Mouse (Mus musculus) intestine, embryonic 15.5 days (tissue): ENCODE results near the gene Rnf24. TPM values are rescaled to one million over a fixed set of nuclear protein-coding genes. Genes with fewer than 3 reads are reported as not detected.

ENCODE experiments used
- ATAC-seq: fragments of 200-750 bp; cut with Nextera tagmentation; 2 replicates; pipeline ENCODE4 v1.8.0; 2017; ENCODE audit warnings: moderate TSS enrichment, moderate library complexity
- H3K27ac ChIP-seq: fragments of 300-500 bp; sonication (generic); 2 replicates; pipeline ENCODE4 v1.5.1; 2015; ENCODE audit warnings: mild to moderate bottlenecking, inconsistent platforms
- H3K27me3 ChIP-seq: fragments of 300-500 bp; sonication (generic); replicated peaks from 2 replicates; pipeline ENCODE4 v1.6.1; 2015; ENCODE audit warnings: inconsistent platforms
- H3K36me3 ChIP-seq: fragments of 300-500 bp; sonication (generic); 2 replicates; pipeline ENCODE4 v1.6.1; 2015; ENCODE audit warnings: inconsistent platforms
- H3K4me1 ChIP-seq: fragments of 300-500 bp; sonication (generic); replicated peaks from 2 replicates; pipeline ENCODE4 v1.6.1; 2015; ENCODE audit warnings: inconsistent platforms
- H3K4me2 ChIP-seq: fragments of 300-500 bp; sonication (generic); replicated peaks from 2 replicates; pipeline ENCODE4 v1.6.1; 2015; ENCODE audit warnings: mild to moderate bottlenecking, inconsistent platforms
- H3K4me3 ChIP-seq: fragments of 300-500 bp; sonication (generic); replicated peaks from 2 replicates; pipeline ENCODE4 v1.5.1; 2015; ENCODE audit warnings: inconsistent platforms
- H3K9ac ChIP-seq: fragments of 300-500 bp; sonication (generic); 2 replicates; pipeline ENCODE4 v1.6.1; 2015; ENCODE audit warnings: inconsistent platforms
- H3K9me3 ChIP-seq: fragments of 300-500 bp; sonication (generic); 2 replicates; pipeline ENCODE4 v1.6.1; 2016; ENCODE audit warnings: inconsistent platforms
- WGBS: fragments of 180-500 bp; shearing (Covaris S2); methylation state at CpG from one replicate; pipeline ENCODE4 v1.1.7; 2015; 5-methylcytosine and 5-hydroxymethylcytosine counted together
- polyA plus RNA-seq: library from polyadenylated mRNA; unstranded; fragments of >200 nt; fragmentation: Nextera tagmentation; extraction: Ambion mirVana; gene quantifications from 2 replicates; pipeline ENCODE4 v1.2.1, GENCODE M21; 2015

Gene Rnf24
- polyA plus RNA-seq, 1 experiment from 2014 or later, result 2.2 TPM

- Histone ChIP-seq H3K4me1 (no peaks in the 10 kb centered on the region), H3K4me2 (no peak overlapping the region), H3K4me3 (no peak overlapping the region), H3K9me3 (no peaks in the 10 kb centered on the region), H3K9ac (no peak overlapping the region), H3K27me3 (no peaks in the 10 kb centered on the region), H3K36me3 (no peaks in the 10 kb centered on the region), H3K27ac (no peak overlapping the region)
- ATAC-seq, result no peak
- 52% methylated on average over 3 of the region's 3 CpGs for WGBS
Observed at GRCm38 (mm10) chr2:131370828-131371227, 18.1 kb upstream of the Rnf24 start.

GRCm38 (mm10) chr2:131364689-131365088, 12.0 kb upstream of the Rnf24 start:
- Histone ChIP-seq H3K27ac (no peak overlapping the region), H3K9me3 (no peaks in the 10 kb centered on the region), H3K36me3 (no peaks in the 10 kb centered on the region), H3K4me2 (no peak overlapping the region), H3K4me3 (no peak overlapping the region), H3K9ac (no peak overlapping the region), H3K27me3 (no peaks in the 10 kb centered on the region; the same call in 1 of the 2 replicates), H3K4me1 (no peaks in the 10 kb centered on the region)
- 72% methylated on average over 6 of the region's 6 CpGs for WGBS
- no peak for ATAC-seq

GRCm38 (mm10) chr2:131358481-131358880, 5.8 kb upstream of the Rnf24 start:
- no peaks in the 10 kb centered on the region for H3K36me3 ChIP-seq
- H3K4me1 ChIP-seq, result 0 out of 2 replicates have a peak, but pooled peaks cover 1% of the 10 kb centered on the region
- no peak overlapping the region for H3K4me3 ChIP-seq
- H3K9me3 ChIP-seq, result no peaks in the 10 kb centered on the region
- no peak overlapping the region for H3K4me2 ChIP-seq
- ATAC-seq, result no peak
- H3K27ac ChIP-seq, result no peak overlapping the region
- no peak overlapping the region for H3K9ac ChIP-seq
- no peaks in the 10 kb centered on the region; the same call in 1 of the 2 replicates for H3K27me3 ChIP-seq

GRCm38 (mm10) chr2:131354049-131354448, 1.4 kb upstream of the Rnf24 start:
- no peak overlapping the region for H3K4me2 ChIP-seq
- H3K27me3 ChIP-seq, result no peaks in the 10 kb centered on the region
- no peak overlapping the region for H3K4me3 ChIP-seq
- H3K36me3 ChIP-seq, result no peaks in the 10 kb centered on the region
- H3K9me3 ChIP-seq, result no peaks in the 10 kb centered on the region
- ATAC-seq, result peak; percentile 46
- no peak overlapping the region for H3K27ac ChIP-seq
- H3K9ac ChIP-seq, result no peak overlapping the region
- 39% methylated on average over 6 of the region's 6 CpGs for WGBS
- peaks cover 8% of the 10 kb centered on the region; the same call in 1 of the 2 replicates for H3K4me1 ChIP-seq

- WGBS, result 24% methylated on average over 3 of the region's 3 CpGs
- no peak overlapping the region for H3K27ac ChIP-seq
- H3K4me2 ChIP-seq, result peak overlapping the region; percentile 88
- ATAC-seq, result no peak
- no peak overlapping the region for H3K9ac ChIP-seq
- H3K9me3 ChIP-seq, result no peaks in the 10 kb centered on the region
- no peaks in the 10 kb centered on the region for H3K36me3 ChIP-seq
- no peaks in the 10 kb centered on the region for H3K27me3 ChIP-seq
- H3K4me3 ChIP-seq, result no peak overlapping the region; the same call in 1 of the 2 replicates
- H3K4me1 ChIP-seq, result peaks cover 8% of the 10 kb centered on the region; the same call in 1 of the 2 replicates
Observed at GRCm38 (mm10) chr2:131353564-131353915, 848 bp upstream of the Rnf24 start.

GRCm38 (mm10) chr2:131351968-131352746, 535 bp downstream of the Rnf24 start:
- H3K9ac ChIP-seq, result peak overlapping the region; percentile 91
- peaks cover 8% of the 10 kb centered on the region; the same call in 1 of the 2 replicates for H3K4me1 ChIP-seq
- H3K27ac ChIP-seq, result peak overlapping the region; percentile 84
- H3K4me2 ChIP-seq, result peak overlapping the region; percentile 88
- peak overlapping the region; percentile 98 for H3K4me3 ChIP-seq
- ATAC-seq, result no peak; the same call in 1 of the 2 replicates
- no peaks in the 10 kb centered on the region for H3K36me3 ChIP-seq
- no peaks in the 10 kb centered on the region for H3K9me3 ChIP-seq
- WGBS, result under 1% methylated on average over 51 of the region's 51 CpGs
- no peaks in the 10 kb centered on the region for H3K27me3 ChIP-seq

- ATAC-seq, result no peak
- no peak overlapping the region for H3K9ac ChIP-seq
- 22% methylated on average over 10 of the region's 10 CpGs for WGBS
- no peaks in the 10 kb centered on the region for H3K9me3 ChIP-seq
- peak overlapping the region; percentile 98 for H3K4me3 ChIP-seq
- H3K4me2 ChIP-seq, result peak overlapping the region; percentile 88
- peaks cover 8% of the 10 kb centered on the region; the same call in 1 of the 2 replicates for H3K4me1 ChIP-seq
- no peaks in the 10 kb centered on the region for H3K36me3 ChIP-seq
- no peak overlapping the region for H3K27ac ChIP-seq
- no peaks in the 10 kb centered on the region for H3K27me3 ChIP-seq
Observed at GRCm38 (mm10) chr2:131351471-131351870, 1.2 kb downstream of the Rnf24 start.

- ATAC-seq, result no peak
- Histone ChIP-seq H3K27me3 (no peaks in the 10 kb centered on the region), H3K4me2 (no peak overlapping the region), H3K4me3 (no peak overlapping the region), H3K36me3 (no peaks in the 10 kb centered on the region), H3K27ac (no peak overlapping the region), H3K9me3 (no peaks in the 10 kb centered on the region), H3K9ac (no peak overlapping the region), H3K4me1 (peaks cover 8% of the 10 kb centered on the region; the same call in 1 of the 2 replicates)
- WGBS, result 90% methylated on average over 6 of the region's 6 CpGs
Observed at GRCm38 (mm10) chr2:131350301-131350700, 2.4 kb downstream of the Rnf24 start.

GRCm38 (mm10) chr2:131345556-131345955, 7.1 kb downstream of the Rnf24 start:
- H3K9ac ChIP-seq, result no peak overlapping the region
- no peaks in the 10 kb centered on the region for H3K27me3 ChIP-seq
- no peaks in the 10 kb centered on the region for H3K36me3 ChIP-seq
- no peak for ATAC-seq
- H3K9me3 ChIP-seq, result no peaks in the 10 kb centered on the region
- 63% methylated on average over 3 of the region's 3 CpGs for WGBS
- H3K4me2 ChIP-seq, result no peak overlapping the region
- no peak overlapping the region for H3K27ac ChIP-seq
- H3K4me1 ChIP-seq, result no peaks in the 10 kb centered on the region
- H3K4me3 ChIP-seq, result no peak overlapping the region

- Histone ChIP-seq H3K9ac (no peak overlapping the region), H3K4me1 (no peaks in the 10 kb centered on the region), H3K27me3 (no peaks in the 10 kb centered on the region), H3K27ac (no peak overlapping the region), H3K36me3 (no peaks in the 10 kb centered on the region), H3K9me3 (no peaks in the 10 kb centered on the region), H3K4me2 (no peak overlapping the region), H3K4me3 (no peak overlapping the region)
- ATAC-seq, result no peak
- 85% methylated on average over 3 of the region's 3 CpGs for WGBS
Observed at GRCm38 (mm10) chr2:131344449-131344848, 8.2 kb downstream of the Rnf24 start.

GRCm38 (mm10) chr2:131337602-131338001, 15.1 kb downstream of the Rnf24 start:
- Histone ChIP-seq H3K27ac (no peak overlapping the region), H3K9me3 (no peaks in the 10 kb centered on the region), H3K36me3 (no peaks in the 10 kb centered on the region), H3K27me3 (no peaks in the 10 kb centered on the region), H3K4me2 (no peak overlapping the region), H3K4me3 (no peak overlapping the region), H3K9ac (no peak overlapping the region), H3K4me1 (no peaks in the 10 kb centered on the region)
- ATAC-seq, result no peak
- 83% methylated on average over 6 of the region's 6 CpGs for WGBS

GRCm38 (mm10) chr2:131330548-131330947, 22.1 kb downstream of the Rnf24 start:
- Histone ChIP-seq H3K9me3 (no peaks in the 10 kb centered on the region), H3K36me3 (no peaks in the 10 kb centered on the region), H3K9ac (no peak overlapping the region), H3K4me1 (no peaks in the 10 kb centered on the region), H3K4me3 (no peak overlapping the region), H3K4me2 (no peak overlapping the region), H3K27ac (no peak overlapping the region), H3K27me3 (no peaks in the 10 kb centered on the region)
- no peak for ATAC-seq
- 88% methylated on average over 3 of the region's 3 CpGs for WGBS

- Histone ChIP-seq H3K27me3 (no peaks in the 10 kb centered on the region), H3K4me1 (no peaks in the 10 kb centered on the region), H3K36me3 (no peaks in the 10 kb centered on the region), H3K4me3 (no peak overlapping the region), H3K9ac (no peak overlapping the region), H3K27ac (no peak overlapping the region), H3K9me3 (no peaks in the 10 kb centered on the region), H3K4me2 (no peak overlapping the region)
- 84% methylated on average over 1 of the region's 1 CpGs for WGBS
- ATAC-seq, result no peak
Observed at GRCm38 (mm10) chr2:131328981-131329380, 23.7 kb downstream of the Rnf24 start.
